Mouse (Mus musculus) splenic B cell, adult 2 months (primary cell): ENCODE data around the gene Ncdn.

Experiments used
- DNase-seq: peaks from one replicate; pipeline ENCODE4 v3.0.0-alpha.2; 2011; ENCODE audit warnings: low read depth, low spot score
- H3K27me3 ChIP-seq: 2 replicates; pipeline ENCODE4 v1.6.1; 2012; ENCODE audit warnings: mild to moderate bottlenecking, low read length, moderate library complexity, mixed read lengths; ENCODE audit not compliant: control insufficient read depth, poor library complexity, insufficient read depth, severe bottlenecking
- H3K36me3 ChIP-seq: 2 replicates; pipeline ENCODE4 v1.6.1; 2012; ENCODE audit warnings: mild to moderate bottlenecking, low read length, moderate library complexity, mixed read lengths; ENCODE audit not compliant: control insufficient read depth, poor library complexity, insufficient read depth, severe bottlenecking

Gene Ncdn

GRCm38 (mm10) chr4:126762586-126763359, 9.5 kb upstream of the Ncdn start:
- no peaks in the 10 kb centered on the region for H3K27me3 ChIP-seq
- DNase-seq, result no peak

GRCm38 (mm10) chr4:126759435-126759834, 6.2 kb upstream of the Ncdn start:
- peaks cover 3% of the 10 kb centered on the region; the same call in 1 of the 2 replicates for H3K36me3 ChIP-seq
- H3K27me3 ChIP-seq, result no peaks in the 10 kb centered on the region
- DNase-seq, result no peak

More at GRCm38 (mm10) chr4:126762586-126763359, 9.5 kb upstream of the Ncdn start:
- peaks cover 3% of the 10 kb centered on the region; the same call in 1 of the 2 replicates for H3K36me3 ChIP-seq

GRCm38 (mm10) chr4:126758299-126758698, 5.1 kb upstream of the Ncdn start:
- Histone ChIP-seq H3K27me3 (no peaks in the 10 kb centered on the region), H3K36me3 (peaks cover 3% of the 10 kb centered on the region; the same call in 1 of the 2 replicates)
- no peak for DNase-seq

GRCm38 (mm10) chr4:126756766-126757165, 3.5 kb upstream of the Ncdn start:
- Histone ChIP-seq H3K27me3 (no peaks in the 10 kb centered on the region), H3K36me3 (peaks cover 3% of the 10 kb centered on the region; the same call in 1 of the 2 replicates)
- no peak for DNase-seq

GRCm38 (mm10) chr4:126754736-126755374, 1.6 kb upstream of the Ncdn start:
- Histone ChIP-seq H3K27me3 (no peaks in the 10 kb centered on the region), H3K36me3 (peaks cover 2% of the 10 kb centered on the region; the same call in 1 of the 2 replicates)
- no peak for DNase-seq

- H3K27me3 ChIP-seq, result no peaks in the 10 kb centered on the region
These were observed 983 bp upstream of the Ncdn start for GRCm38 (mm10) chr4:126754231-126754611.

GRCm38 (mm10) chr4:126752608-126753141, 563 bp downstream of the Ncdn start:
- Histone ChIP-seq H3K27me3 (no peaks in the 10 kb centered on the region), H3K36me3 (peaks cover 1% of the 10 kb centered on the region; the same call in 1 of the 2 replicates)
- DNase-seq, result no peak

More at GRCm38 (mm10) chr4:126754231-126754611, 983 bp upstream of the Ncdn start:
- H3K36me3 ChIP-seq, result peaks cover 2% of the 10 kb centered on the region; the same call in 1 of the 2 replicates
- DNase-seq, result no peak

GRCm38 (mm10) chr4:126752024-126752607, 1.1 kb downstream of the Ncdn start:
- peaks cover 1% of the 10 kb centered on the region; the same call in 1 of the 2 replicates for H3K36me3 ChIP-seq
- no peaks in the 10 kb centered on the region for H3K27me3 ChIP-seq
- DNase-seq, result no peak

GRCm38 (mm10) chr4:126751556-126752023, 1.6 kb downstream of the Ncdn start:
- H3K27me3 ChIP-seq, result no peaks in the 10 kb centered on the region
- DNase-seq, result no peak

GRCm38 (mm10) chr4:126750863-126751555, 2.2 kb downstream of the Ncdn start:
- Histone ChIP-seq H3K36me3 (peaks cover 5% of the 10 kb centered on the region), H3K27me3 (no peaks in the 10 kb centered on the region)
- no peak for DNase-seq

More at GRCm38 (mm10) chr4:126751556-126752023, 1.6 kb downstream of the Ncdn start:
- peaks cover 4% of the 10 kb centered on the region for H3K36me3 ChIP-seq

GRCm38 (mm10) chr4:126750046-126750683, 3.1 kb downstream of the Ncdn start:
- H3K36me3 ChIP-seq, result peaks cover 6% of the 10 kb centered on the region

GRCm38 (mm10) chr4:126749553-126749952, 3.7 kb downstream of the Ncdn start:
- Histone ChIP-seq H3K27me3 (no peaks in the 10 kb centered on the region), H3K36me3 (peaks cover 6% of the 10 kb centered on the region)
- DNase-seq, result no peak

More at GRCm38 (mm10) chr4:126750046-126750683, 3.1 kb downstream of the Ncdn start:
- no peaks in the 10 kb centered on the region for H3K27me3 ChIP-seq
- no peak for DNase-seq

- H3K27me3 ChIP-seq, result no peaks in the 10 kb centered on the region
- no peak for DNase-seq
- peaks cover 6% of the 10 kb centered on the region for H3K36me3 ChIP-seq
These were observed 4.9 kb downstream of the Ncdn start for GRCm38 (mm10) chr4:126748381-126748780.
